Mouse (Mus musculus): ENCODE data around the gene Casz1.

The Casz1 gene

GRCm38 (mm10) chr4:148846724-148847123 is 42.5 kb downstream of the Casz1 start:
- no peak for DNase-seq (ENCODE audit: low spot score)

DNA sequence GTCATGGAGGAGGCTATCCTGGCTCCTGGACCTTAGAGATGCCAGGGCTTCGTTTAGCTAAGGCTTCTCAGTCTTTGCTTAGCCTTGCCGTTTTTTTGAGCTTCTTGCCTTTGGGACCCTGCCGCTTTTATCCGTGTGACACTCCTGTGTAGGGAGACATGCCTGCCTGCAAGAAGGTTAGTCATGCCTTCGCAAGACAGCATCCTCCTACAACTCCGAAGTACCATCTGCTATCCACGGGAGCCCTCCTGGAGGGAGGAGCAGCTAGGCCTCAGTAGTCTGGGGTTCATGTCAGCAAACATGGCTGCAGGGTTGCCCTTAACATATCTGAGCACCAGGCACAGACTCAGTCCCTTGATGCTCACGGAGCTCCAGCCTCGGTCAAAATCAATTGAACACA is 43.4 kb downstream of the Casz1 start:
- no peak for DNase-seq (ENCODE audit: low spot score)

GRCm38 (mm10) chr4:148849437-148849836 is 45.2 kb downstream of the Casz1 start:
- no peak for DNase-seq (ENCODE audit: low spot score)

DNA sequence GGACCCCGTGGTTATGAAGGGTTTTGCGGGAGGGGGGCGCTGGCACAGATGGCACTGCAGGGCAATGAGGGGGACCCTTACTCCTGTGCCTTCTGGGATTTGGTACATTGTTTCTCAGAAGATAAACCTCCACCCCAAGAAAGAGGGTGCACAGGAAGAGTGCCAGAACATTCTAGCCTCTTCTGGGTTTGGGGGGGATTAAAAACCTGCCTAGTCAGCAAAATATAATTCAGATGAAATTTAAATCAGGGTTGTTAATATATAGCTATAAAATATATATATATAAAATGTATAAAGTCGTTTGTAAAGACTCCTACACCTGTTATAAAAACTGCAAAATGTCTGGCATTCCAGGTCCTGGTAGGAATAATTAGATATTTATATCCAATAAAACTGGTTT is 48.8 kb downstream of the Casz1 start:
- no peak for DNase-seq (ENCODE audit: low spot score)

GRCm38 (mm10) chr4:148854093-148854492 is 49.9 kb downstream of the Casz1 start:
- no peak for DNase-seq (ENCODE audit: low spot score)

DNA sequence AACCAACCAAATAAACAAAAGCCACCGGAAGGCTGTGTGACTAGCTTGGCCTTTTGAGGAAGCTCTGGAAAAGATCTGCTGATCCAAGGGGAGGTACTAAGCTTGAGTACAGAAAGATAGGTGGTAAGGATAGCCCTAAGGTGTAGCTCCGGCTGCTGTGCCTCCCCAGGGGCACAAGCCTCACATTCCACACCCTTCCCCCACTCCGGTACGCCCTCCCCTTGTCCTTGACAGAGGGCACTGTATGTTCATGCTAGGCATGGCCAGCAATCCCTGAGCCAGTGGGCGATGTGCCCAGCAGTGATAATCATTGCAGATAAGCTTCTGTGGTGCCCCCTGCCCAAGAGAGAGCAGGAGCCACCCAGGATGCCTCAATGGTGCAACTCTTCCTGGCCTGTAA is 51.3 kb downstream of the Casz1 start:
- no peak for DNase-seq (ENCODE audit: low spot score)

DNA sequence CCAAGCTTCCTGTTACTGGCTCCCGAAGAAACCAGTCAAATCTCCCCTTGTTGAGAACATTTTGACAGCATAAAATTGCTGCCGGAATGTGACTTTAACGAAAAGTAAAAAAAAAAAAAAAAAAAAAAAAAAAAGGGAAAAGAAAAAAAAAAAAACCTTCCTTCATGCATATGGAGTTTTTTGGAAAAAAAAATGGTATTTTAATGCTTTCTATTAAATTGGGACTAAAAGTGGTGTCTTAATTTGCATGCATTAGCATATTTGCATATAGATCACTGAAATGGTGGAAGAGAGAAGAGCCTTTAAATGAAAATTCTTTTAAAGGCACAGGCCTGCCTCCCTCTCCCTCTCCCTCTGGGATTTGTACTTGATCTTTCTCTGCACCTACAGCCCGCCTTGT is 52.0 kb downstream of the Casz1 start:
- DNase-seq (ENCODE audit: low spot score) = no peak

DNA sequence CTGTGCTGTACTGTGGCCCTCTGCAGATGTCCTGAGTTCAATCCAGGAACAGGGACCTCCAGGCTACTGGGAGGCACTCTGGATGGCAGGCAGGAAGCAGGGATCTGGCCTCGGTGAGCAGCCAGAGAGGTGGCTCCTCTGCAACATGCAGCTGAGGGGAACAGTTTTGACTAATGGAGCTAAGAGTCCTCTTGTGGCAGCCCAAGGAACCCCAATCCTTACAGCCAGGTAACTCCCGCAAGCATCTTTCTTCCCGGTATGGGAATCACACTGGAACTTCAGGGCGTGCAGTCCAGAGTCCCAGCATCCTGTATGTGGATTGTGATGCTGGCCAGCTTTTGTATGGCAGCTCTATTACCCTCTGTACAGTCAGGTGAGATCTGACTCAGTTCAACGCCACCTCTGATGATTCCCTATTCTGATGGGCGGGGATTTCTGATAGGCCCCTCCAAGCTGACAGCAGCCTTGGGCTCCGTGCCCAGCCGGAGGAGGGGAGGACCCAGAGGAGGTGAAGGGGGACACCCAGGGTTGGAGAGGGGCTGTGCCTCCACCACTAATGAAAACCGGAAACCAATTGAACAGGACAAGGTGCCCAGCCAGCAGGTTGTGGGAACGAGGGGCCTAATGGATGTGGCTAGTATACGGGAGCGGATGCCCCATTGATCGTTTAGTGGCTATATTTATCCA is 53.3 kb downstream of the Casz1 start:
- DNase-seq (ENCODE audit: low spot score) = no peak

DNA sequence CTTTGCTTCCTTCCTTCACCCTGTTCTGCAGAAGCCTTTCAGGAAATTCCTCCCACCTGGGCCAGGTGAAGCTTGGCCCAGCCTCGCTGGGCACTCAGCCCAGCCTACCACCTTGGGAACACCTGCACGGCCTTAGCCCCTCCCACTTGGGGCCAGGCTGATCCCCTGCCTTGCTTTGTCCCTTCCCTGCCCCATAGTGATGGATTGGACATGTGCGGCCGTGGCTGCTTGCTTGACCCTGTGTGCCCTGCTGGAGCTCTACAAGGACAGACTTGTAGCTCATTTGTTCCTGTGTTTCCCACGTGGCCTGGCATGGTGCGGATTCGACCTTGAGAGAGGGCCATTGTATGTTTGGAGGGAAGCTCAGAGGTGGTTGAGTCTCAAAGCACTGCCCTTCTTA is 54.0 kb downstream of the Casz1 start:
- DNase-seq (ENCODE audit: low spot score) = no peak

DNA sequence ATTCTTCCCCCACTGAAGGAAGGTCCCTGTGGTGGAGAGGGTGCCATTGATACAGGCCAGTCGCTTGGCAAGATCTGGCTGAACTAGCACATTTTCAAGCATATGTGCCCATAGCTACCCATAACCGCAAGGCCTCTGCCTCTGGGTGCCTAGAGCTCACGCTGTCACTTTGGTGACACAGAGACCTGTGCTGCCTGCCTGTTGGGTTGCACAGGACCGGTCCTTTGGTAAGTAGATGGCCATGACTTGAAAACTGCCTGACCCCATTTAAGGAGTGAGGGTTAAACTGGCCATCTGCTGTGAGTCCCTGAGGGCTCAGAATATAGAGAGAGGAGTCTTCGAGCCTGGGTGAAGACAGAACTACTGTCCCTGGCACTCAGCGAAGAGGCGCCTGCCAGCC is 55.2 kb downstream of the Casz1 start:
- no peak for DNase-seq (ENCODE audit: low spot score)

DNA sequence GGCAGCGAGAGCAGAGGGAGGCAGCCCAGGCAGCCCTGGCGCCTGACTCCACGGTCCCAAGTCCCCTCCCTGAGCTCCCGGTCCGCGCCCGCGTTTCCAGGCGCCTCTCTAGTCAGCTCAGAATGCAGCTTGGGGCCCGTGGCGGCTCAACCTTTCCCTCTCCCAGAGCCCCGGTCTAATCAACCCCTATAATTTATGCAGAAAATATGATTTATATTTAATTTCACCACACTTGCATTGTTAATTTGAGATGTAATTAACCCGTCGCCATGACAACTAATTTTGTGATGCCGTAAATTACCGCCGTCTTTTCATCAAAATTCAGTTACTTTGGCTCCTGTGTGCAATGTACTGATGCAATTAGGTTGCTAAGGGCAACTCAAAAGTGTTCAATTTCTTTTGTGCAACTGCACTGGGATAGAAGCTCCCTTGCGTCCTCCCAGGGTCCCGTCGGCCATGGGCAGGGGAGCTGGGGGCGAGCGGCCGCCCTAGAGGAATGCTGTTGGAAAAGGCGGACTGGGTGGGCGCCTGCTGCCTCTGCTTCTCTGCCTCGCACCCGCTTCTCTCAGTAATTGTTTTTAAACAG is 55.8 kb downstream of the Casz1 start:
- no peak for DNase-seq (ENCODE audit: low spot score)

DNA sequence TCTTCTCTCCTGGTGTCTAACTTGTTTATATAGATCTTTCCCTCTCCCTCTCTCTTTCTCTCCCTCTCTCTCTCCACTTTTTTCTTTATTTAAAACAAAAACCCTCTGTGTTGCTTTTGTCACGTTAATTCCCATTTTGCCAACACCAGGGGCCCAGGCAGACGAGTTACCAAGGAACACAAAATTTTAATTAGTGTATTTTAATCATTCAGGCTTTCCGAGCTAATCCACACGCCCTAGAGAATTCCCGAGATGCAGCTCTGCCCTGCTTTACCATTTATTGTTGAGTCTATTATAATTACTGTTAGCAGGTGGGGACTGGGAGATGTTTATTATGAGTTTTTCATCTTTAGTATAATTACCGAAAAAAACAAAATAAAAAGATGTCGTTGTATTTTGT is 56.4 kb downstream of the Casz1 start:
- no peak for DNase-seq (ENCODE audit: low spot score)

- no peak for DNase-seq (ENCODE audit: low spot score)
Measured at GRCm38 (mm10) chr4:148866812-148867470, 62.7 kb downstream of the Casz1 start.

DNA sequence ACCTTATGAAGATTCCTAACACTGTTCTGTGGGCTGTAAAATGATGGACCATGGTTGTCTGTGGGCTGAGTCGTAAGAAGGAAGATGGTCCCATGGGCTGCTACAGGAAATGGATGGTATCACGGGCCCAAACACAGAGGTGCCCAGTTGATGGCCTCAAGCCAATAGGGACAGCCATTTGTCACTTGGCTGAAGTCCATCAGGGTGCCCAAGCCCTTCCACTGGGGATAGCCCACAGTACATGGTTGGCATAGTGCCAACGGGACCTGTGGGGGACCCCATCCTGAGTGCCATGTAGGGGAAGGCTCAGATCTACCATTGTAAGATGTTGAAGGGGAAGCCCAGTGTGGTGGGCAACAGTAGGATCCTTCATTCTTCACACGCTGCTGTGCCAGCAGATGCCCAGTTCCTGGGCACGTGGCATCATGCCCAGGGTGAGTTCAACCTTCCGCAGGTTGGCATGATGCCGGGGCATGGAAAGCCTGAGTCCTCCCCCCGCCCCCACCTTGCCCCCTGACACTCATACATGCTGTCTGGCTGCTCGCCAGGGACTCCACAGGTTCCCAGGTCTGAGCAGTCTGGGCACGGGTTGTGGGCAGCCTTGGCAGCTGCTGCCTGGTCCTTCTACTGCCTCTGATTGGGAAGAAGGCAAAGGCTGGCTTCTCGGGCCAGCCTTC is 63.6 kb downstream of the Casz1 start:
- no peak for DNase-seq (ENCODE audit: low spot score)

DNA sequence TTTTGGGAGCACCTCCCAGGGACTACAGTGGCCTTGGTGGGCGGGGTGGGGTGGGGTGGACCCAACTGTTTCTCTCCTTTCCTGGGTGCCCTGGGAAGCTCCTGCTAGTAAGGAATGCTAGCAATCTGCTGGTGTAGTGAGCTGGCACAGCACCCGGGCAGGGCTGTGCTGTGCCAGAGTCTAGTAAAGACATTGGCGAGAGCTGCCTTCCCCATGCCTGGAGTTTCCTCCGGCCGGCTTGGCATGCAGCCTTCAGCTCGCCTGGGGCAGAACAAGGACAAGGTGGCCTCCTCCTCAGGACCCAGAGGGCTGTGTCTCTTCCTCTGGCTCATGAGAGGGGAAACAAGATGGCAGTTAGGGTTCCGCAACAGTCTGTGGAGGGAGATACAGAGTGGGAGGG is 65.3 kb downstream of the Casz1 start:
- no peak for DNase-seq (ENCODE audit: low spot score)

- no peak for DNase-seq (ENCODE audit: low spot score)
Measured at GRCm38 (mm10) chr4:148870496-148870895, 66.3 kb downstream of the Casz1 start.

- no peak for DNase-seq (ENCODE audit: low spot score)
Measured at GRCm38 (mm10) chr4:148871751-148872334, 67.6 kb downstream of the Casz1 start.

- DNase-seq (ENCODE audit: low spot score) = no peak
Measured at GRCm38 (mm10) chr4:148872372-148872771, 68.1 kb downstream of the Casz1 start.

- no peak for DNase-seq (ENCODE audit: low spot score)
Measured at GRCm38 (mm10) chr4:148872783-148873182, 68.6 kb downstream of the Casz1 start.

DNA sequence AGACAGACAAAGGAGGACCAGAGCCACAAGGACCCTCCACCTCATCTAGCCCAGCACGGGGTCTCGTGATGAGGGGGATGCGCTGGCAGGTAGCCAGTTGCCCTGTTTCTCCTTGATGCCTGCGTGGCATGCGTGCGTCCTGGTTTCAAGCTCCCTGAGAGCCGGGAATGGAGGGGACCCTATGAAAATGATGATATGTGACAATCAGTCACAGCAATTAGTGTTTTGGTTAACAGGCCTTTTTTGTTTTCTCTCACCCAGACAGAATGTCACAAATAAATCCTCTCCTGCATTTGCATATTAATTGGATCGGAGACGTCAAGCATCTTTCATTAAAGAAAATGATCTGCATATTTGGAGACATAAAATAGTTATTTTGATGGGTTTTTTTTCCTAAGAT is 71.9 kb downstream of the Casz1 start:
- DNase-seq (ENCODE audit: low spot score) = no peak

DNA sequence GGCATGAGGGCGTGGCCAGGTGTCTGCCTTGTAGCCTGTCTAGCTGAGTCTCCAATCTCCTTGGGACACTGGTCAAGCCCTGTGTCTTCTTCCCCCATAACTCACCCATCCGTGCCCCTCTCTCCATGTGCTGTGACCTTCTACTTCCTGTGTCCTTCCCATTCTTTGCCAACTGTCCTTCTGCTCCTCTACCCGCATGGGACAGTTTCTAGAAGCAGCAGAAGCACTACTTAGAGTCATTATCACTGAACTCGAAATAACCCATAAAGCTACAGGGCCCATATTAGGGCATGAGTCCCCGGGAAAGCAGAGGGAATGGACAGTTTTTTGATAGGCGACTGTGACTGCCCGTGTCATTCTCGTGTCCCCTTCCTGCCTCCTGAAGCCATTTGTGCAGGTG is 72.6 kb downstream of the Casz1 start:
- no peak for DNase-seq (ENCODE audit: low spot score)

- no peak for DNase-seq (ENCODE audit: low spot score)
Measured at GRCm38 (mm10) chr4:148878192-148878983, 74.2 kb downstream of the Casz1 start.

Measured in T-cell, adult 2 months (primary cell).